Mouse (Mus musculus) 3T3-L1 (cell line): ENCODE results near the gene Lpin3.

ENCODE experiments used
- DNase-seq: peaks from one replicate; pipeline ENCODE4 v3.0.0-alpha.2; 2015; ENCODE audit warnings: low read depth, low spot score

The Lpin3 gene

GRCm38 (mm10) chr2:160880453-160881195, at the start of gene Lpin3:
Lpin3 (plus strand) TSS chr2:160880670.
- peak; percentile 71 for DNase-seq

- DNase-seq, result no peak
Observed at GRCm38 (mm10) chr2:160840838-160841237, 39.6 kb upstream of the Lpin3 start.

- no peak for DNase-seq
Observed at GRCm38 (mm10) chr2:160847664-160848063, 32.8 kb upstream of the Lpin3 start.

GRCm38 (mm10) chr2:160848186-160848585, 32.3 kb upstream of the Lpin3 start:
- no peak for DNase-seq

GRCm38 (mm10) chr2:160849617-160850240, 30.7 kb upstream of the Lpin3 start:
- DNase-seq, result no peak

GRCm38 (mm10) chr2:160850360-160850759, 30.1 kb upstream of the Lpin3 start:
- DNase-seq, result peak; percentile 46

- DNase-seq, result no peak
Observed at GRCm38 (mm10) chr2:160854687-160855086, 25.8 kb upstream of the Lpin3 start.

GRCm38 (mm10) chr2:160856359-160857102, 23.9 kb upstream of the Lpin3 start:
- no peak for DNase-seq

GRCm38 (mm10) chr2:160860363-160860762, 20.1 kb upstream of the Lpin3 start:
- DNase-seq, result no peak

- DNase-seq, result no peak
Observed at GRCm38 (mm10) chr2:160864112-160864511, 16.4 kb upstream of the Lpin3 start.

GRCm38 (mm10) chr2:160865266-160865665, 15.2 kb upstream of the Lpin3 start:
- no peak for DNase-seq

GRCm38 (mm10) chr2:160869446-160869845, 11.0 kb upstream of the Lpin3 start:
- no peak for DNase-seq

GRCm38 (mm10) chr2:160871310-160871709, 9.2 kb upstream of the Lpin3 start:
- DNase-seq, result no peak

GRCm38 (mm10) chr2:160872395-160872794, 8.1 kb upstream of the Lpin3 start:
- DNase-seq, result peak; percentile 54

GRCm38 (mm10) chr2:160872890-160873382, 7.5 kb upstream of the Lpin3 start, which contains the start of gene Zhx3:
Zhx3 (minus strand) TSS chr2:160872998.
- DNase-seq, result peak; percentile 81

GRCm38 (mm10) chr2:160874231-160874877, 6.1 kb upstream of the Lpin3 start:
- DNase-seq, result no peak

GRCm38 (mm10) chr2:160876115-160876514, 4.4 kb upstream of the Lpin3 start:
- peak; percentile 46 for DNase-seq

- no peak for DNase-seq
Observed at GRCm38 (mm10) chr2:160881462-160882101, 1.1 kb downstream of the Lpin3 start.

GRCm38 (mm10) chr2:160882436-160882835, 2.0 kb downstream of the Lpin3 start:
- DNase-seq, result no peak

GRCm38 (mm10) chr2:160883912-160884311, 3.4 kb downstream of the Lpin3 start:
- no peak for DNase-seq

- peak; percentile 83 for DNase-seq
Observed at GRCm38 (mm10) chr2:160884830-160885229, 4.4 kb downstream of the Lpin3 start.
